Mouse (Mus musculus): ENCODE measurements at regions not wholly inside any gene's neighbourhood (a gene's known extent, or its start where the extent isn't known, plus 50 kb on each side); places are given as distances from the start of the nearest gene placed in this dataset.

DNA sequence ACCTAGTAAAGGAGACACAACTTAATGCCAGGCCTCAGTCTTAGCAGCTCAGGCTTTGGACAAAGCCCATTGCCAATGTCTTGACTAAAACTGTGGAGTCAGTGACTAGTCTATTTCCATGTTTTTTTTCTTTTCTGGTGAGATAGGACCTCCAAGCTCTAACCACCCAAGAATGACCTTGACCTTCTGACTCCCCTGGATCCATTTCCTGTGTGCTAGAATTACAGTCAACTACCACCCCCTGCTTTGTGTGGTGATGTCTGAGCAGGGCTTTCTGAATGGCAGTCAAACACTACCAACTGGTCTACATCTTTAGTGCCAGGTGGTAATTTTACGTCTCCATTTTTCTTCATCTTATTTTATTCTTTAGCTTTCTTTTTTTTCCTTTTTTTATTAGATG lies 51.3 kb upstream of the Rnf138rt1 start:
- no peaks in the 10 kb centered on the region for H3K4me1 ChIP-seq
- no peaks in the 10 kb centered on the region for H3K36me3 ChIP-seq
- peaks cover 99% of the 10 kb centered on the region for H3K27me3 ChIP-seq (ENCODE audit: low read depth, poor library complexity, severe bottlenecking)
- no peaks in the 10 kb centered on the region for H3K9me3 ChIP-seq (replicated peaks)
- WGBS, result 96% methylated on average over 1 of the region's 1 CpGs
- H3K4me3 ChIP-seq, result no peak overlapping the region
- H3K27ac ChIP-seq, result no peak overlapping the region
- no peak for DNase-seq (ENCODE audit: low spot score)

DNA sequence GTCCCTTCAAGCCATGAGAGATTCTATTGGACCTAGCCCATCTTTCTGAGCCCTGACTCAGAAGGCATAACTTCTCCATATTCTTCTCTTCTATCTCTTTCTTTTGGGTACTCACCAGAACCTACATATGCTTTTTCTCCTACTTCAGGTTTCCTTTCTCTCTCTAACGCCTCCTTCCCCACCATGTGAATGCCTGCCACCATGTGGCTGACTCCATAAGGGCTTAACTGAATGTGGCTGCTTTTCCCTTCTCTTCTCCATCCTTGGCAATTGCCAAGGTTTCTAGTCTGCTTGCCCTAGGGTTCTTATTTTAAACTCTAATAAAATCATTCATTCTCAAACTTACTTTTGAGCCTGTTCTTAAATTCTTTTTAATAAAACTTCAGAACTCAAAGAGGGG lies 53.7 kb upstream of the Rnf138rt1 start:
- WGBS, result 45% methylated on average over 1 of the region's 1 CpGs
- H3K27ac ChIP-seq, result no peak overlapping the region
- no peaks in the 10 kb centered on the region for H3K4me1 ChIP-seq
- no peak for DNase-seq (ENCODE audit: low spot score)
- no peak overlapping the region for H3K4me3 ChIP-seq
- H3K27me3 ChIP-seq (ENCODE audit: low read depth, poor library complexity, severe bottlenecking), result peaks cover 95% of the 10 kb centered on the region
- no peaks in the 10 kb centered on the region for H3K36me3 ChIP-seq
- no peaks in the 10 kb centered on the region for H3K9me3 ChIP-seq (replicated peaks)

DNA sequence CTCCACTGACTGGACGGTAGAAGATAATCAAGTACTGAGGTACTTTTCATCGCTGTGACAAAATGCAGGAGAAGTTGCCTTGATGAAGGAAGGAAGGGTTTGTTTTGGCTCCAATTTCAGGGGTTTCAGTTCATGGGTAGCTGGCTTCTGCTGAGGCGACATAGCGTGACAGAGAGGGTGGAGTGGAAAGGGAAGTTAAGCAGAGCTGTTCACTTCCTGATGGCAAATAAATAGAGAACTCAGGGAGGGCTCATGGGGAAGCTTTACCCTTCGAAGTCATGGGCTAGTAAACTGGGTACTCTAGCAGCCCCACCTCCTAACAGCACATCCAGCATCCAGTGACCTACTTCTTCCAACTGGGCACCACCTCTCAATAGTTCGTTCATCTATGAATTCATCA lies 61.2 kb upstream of the Rnf138rt1 start:
- H3K27ac ChIP-seq, result no peak overlapping the region
- no peak for DNase-seq (ENCODE audit: low spot score)
- peaks cover 93% of the 10 kb centered on the region for H3K27me3 ChIP-seq (ENCODE audit: low read depth, poor library complexity, severe bottlenecking)

DNA sequence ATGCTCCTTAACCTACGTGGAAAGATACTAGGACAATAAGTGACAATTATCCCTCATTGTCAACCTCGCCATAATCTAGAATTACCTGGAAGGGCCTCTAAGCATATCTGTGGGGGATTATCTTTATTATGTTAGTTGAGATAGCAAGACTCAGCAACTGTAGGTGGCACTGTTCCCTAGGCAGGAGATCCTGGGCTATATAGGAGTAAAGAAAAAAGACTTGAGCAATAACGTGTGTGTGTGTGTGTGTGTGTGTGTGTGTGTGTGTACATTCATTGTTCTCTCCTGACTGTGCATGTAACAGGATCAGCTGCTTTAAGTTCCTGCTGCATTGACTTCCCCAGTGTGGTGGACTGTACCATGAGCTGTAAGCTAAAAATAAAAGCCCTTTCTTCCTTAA lies 66.3 kb upstream of the Rnf138rt1 start:
- 48% methylated on average over 3 of the region's 3 CpGs for WGBS
- Histone ChIP-seq H3K27ac (no peak overlapping the region), H3K9me3 (replicated peaks) (no peaks in the 10 kb centered on the region), H3K4me3 (no peak overlapping the region), H3K4me1 (no peaks in the 10 kb centered on the region), H3K27me3 (ENCODE audit: low read depth, poor library complexity, severe bottlenecking) (peaks cover 66% of the 10 kb centered on the region), H3K36me3 (no peaks in the 10 kb centered on the region)
- no peak for DNase-seq (ENCODE audit: low spot score)

More for the DNA sequence above, 61.2 kb upstream of the Rnf138rt1 start:
- no peaks in the 10 kb centered on the region for H3K4me1 ChIP-seq
- no peak overlapping the region for H3K4me3 ChIP-seq
- no peaks in the 10 kb centered on the region for H3K36me3 ChIP-seq
- H3K9me3 ChIP-seq (replicated peaks), result no peaks in the 10 kb centered on the region
- 78% methylated on average over 6 of the region's 6 CpGs for WGBS

DNA sequence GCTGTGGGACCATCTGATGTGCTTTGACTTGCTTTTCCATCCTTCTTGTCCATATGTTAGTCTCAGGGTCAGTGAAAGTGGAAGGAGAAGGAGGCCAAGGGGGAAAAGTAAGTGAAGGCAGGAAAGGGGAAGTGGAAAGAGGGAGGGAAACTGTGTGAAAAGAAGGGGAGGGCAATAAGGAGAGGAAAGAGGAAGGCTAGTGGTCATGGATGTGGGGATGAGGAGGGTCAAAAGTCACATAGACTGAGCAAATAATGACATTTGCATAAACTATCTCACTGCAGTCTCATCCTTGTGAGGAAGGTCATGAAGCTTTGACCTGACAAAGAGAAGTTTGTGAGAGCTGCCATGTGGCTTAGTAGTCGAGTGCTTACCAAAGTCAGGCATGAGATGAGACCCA lies 63.4 kb upstream of the Ap1s2 start:
- H3K9me3 ChIP-seq (replicated peaks), result no peaks in the 10 kb centered on the region
- no peak overlapping the region for H3K4me3 ChIP-seq
- H3K36me3 ChIP-seq, result no peaks in the 10 kb centered on the region
- H3K27me3 ChIP-seq (ENCODE audit: low read depth, poor library complexity, severe bottlenecking), result peaks cover 66% of the 10 kb centered on the region
- 67% methylated on average over 1 of the region's 1 CpGs for WGBS
- H3K27ac ChIP-seq, result no peak overlapping the region
- H3K4me1 ChIP-seq, result no peaks in the 10 kb centered on the region
- no peak for DNase-seq (ENCODE audit: low spot score)

DNA sequence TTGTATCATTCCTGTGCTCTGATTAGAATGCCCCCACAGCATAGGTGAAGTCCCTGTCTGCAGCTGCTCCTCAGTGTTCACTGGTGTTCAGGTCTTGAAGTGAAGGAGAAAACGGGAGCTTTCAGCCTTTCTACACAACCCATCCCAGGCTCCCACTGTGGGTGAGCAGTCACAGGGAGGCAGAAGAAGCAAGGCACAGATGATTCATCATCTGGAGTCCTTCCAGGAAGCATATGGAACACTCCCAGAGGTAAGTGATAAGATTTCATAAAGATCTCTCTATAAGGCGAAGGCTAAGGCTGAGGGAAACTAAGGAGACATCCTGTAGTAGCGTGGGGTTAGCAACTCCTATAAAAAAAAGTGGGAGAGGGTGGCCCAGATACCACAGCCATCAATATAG lies 61.9 kb upstream of the Ap1s2 start:
- Histone ChIP-seq H3K27ac (no peak overlapping the region), H3K27me3 (ENCODE audit: low read depth, poor library complexity, severe bottlenecking) (peaks cover 79% of the 10 kb centered on the region), H3K9me3 (replicated peaks) (no peaks in the 10 kb centered on the region), H3K36me3 (no peaks in the 10 kb centered on the region), H3K4me3 (no peak overlapping the region), H3K4me1 (no peaks in the 10 kb centered on the region)
- DNase-seq (ENCODE audit: low spot score), result no peak
- WGBS, result 84% methylated on average over 3 of the region's 3 CpGs

DNA sequence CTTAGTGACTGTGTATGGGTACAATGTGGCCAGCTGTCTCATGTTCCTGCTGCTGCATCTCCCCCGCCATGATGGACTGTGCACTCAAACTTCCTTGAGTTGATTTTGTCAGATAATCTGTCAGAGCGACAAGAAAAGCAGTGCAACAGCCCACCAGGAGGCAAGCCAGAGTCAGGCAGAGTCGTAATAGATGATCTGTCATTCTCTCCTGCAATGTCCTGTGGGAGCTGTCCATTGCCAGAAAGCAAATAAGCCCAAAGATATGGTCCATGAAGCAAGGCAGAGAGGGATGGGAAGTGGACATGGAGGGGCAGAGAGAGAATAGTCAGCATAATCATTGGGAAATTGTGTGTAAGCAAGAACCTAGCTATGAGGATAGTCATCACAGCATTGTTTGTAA lies 61.2 kb upstream of the Ap1s2 start:
- no peak for DNase-seq (ENCODE audit: low spot score)
- peaks cover 87% of the 10 kb centered on the region for H3K27me3 ChIP-seq (ENCODE audit: low read depth, poor library complexity, severe bottlenecking)
- H3K9me3 ChIP-seq (replicated peaks), result no peaks in the 10 kb centered on the region
- no peaks in the 10 kb centered on the region for H3K36me3 ChIP-seq
- 58% methylated on average over 3 of the region's 3 CpGs for WGBS
- H3K27ac ChIP-seq, result no peak overlapping the region
- H3K4me1 ChIP-seq, result no peaks in the 10 kb centered on the region
- H3K4me3 ChIP-seq, result no peak overlapping the region

DNA sequence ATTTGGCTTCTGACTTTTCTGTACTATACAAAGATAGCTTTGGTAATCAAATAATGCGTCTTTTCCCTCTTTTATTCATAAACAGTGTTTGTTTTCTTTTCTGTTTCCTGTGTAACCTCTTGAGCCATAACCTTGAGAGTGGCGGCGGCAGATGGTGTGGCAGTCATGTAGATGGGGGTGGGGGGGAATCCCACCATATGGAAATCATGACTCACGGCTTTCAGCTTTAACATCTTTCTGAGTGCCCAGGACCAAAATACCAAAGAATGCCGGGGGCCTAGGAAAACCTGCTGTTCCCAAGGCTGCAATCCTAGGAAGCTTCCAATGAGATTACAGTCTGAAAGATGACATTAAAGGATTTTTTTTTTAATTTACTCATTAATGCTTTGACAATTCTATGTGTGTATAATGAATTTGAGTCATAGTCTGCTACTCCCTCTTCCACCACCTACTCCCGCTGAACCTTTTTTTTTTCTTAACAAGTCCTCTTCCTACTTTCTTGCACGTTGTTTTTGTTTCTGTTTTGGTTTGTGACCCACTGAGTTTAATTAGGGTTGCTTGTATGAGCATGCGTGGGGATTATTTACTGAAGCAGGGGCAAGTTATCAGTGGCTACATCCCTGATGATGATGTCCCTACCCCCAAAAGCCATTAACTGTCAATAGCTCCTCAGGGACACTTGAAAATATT lies 60.2 kb upstream of the Ap1s2 start:
- DNase-seq (ENCODE audit: low spot score), result no peak
- H3K27me3 ChIP-seq (ENCODE audit: low read depth, poor library complexity, severe bottlenecking), result peaks cover 95% of the 10 kb centered on the region
- H3K9me3 ChIP-seq (replicated peaks), result no peaks in the 10 kb centered on the region
- H3K27ac ChIP-seq, result no peak overlapping the region
- no peak overlapping the region for H3K4me3 ChIP-seq
- no peaks in the 10 kb centered on the region for H3K36me3 ChIP-seq
- no peaks in the 10 kb centered on the region for H3K4me1 ChIP-seq
- WGBS, result 64% methylated on average over 8 of the region's 8 CpGs

DNA sequence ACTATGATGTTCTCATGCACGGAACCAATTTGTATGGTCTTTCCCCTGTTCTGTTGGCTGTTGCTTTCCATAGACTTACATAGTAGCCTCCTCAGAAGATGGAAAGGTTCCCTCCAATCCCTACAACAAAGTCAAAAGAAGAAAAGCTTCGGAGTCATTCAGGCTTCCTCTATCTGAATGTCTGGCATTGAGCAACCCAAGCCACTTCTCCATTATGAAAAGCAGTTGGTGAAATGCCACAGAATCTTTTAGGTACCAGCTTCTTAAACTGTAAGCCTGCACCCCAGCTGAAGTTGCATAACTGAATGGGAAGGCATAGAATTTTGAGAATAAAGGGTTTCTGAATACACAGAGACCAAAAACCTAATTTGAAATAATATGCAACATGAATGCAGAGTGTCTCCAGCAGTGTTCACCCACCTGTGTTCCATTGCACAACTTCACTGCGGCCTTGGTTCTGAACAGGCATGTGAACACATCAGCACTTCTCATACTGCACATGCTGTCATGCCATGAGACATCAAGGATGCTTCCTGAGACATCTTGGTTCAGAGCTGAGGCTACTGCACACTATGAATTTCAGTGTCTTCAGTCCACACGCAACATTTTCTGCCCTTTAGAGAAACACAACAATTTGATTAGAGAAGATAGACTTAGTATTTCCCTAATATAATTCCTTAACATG lies 57.8 kb upstream of the Ap1s2 start:
- Histone ChIP-seq H3K36me3 (no peaks in the 10 kb centered on the region), H3K4me1 (no peaks in the 10 kb centered on the region), H3K27me3 (ENCODE audit: low read depth, poor library complexity, severe bottlenecking) (peaks cover 95% of the 10 kb centered on the region), H3K27ac (no peak overlapping the region), H3K4me3 (no peak overlapping the region), H3K9me3 (replicated peaks) (no peaks in the 10 kb centered on the region)
- WGBS, result 89% methylated on average over 4 of the region's 4 CpGs
- DNase-seq (ENCODE audit: low spot score), result no peak

DNA sequence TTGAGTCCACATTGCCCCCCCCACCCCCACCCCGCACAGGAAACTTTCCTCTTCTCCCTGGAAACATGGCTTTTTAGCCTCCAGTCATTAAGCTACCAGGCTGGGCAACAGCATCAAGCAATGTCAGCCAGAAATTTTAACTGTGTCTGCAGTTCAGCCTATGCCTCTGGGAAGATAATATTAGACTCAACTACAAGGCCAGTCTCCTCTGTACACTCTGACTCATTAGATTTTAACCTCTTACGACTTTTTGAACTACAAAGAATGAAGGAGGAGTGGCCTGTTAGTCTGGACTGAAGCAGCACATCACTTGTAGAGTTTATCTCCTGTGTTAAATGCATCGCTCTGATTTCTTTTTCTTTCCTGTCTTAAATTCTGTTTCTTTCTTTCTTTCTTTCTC lies 50.3 kb upstream of the Ap1s2 start:
- Histone ChIP-seq H3K27me3 (ENCODE audit: low read depth, poor library complexity, severe bottlenecking) (peaks cover 59% of the 10 kb centered on the region), H3K27ac (no peak overlapping the region), H3K4me3 (no peak overlapping the region), H3K4me1 (0 out of 2 replicates have a peak, but pooled peaks cover 8% of the 10 kb centered on the region), H3K9me3 (replicated peaks) (no peaks in the 10 kb centered on the region), H3K36me3 (no peaks in the 10 kb centered on the region)
- DNase-seq (ENCODE audit: low spot score), result no peak
- WGBS, result 58% methylated on average over 3 of the region's 3 CpGs

Data from limb, embryonic 10.5 days (tissue).